Mouse (Mus musculus): ENCODE measurements at regions not wholly inside any gene's neighbourhood (a gene's known extent, or its start where the extent isn't known, plus 50 kb on each side); places are given as distances from the start of the nearest gene placed in this dataset.
A peak's percentile ranks its signal among the peaks of the same experiment; 100 is the strongest.

- Histone ChIP-seq H3K27me3 (ENCODE audit: insufficient read depth, low read length) (no peaks in the 10 kb centered on the region), H3K4me2 (ENCODE audit: low read depth, low read length) (no peak overlapping the region), H3K36me3 (ENCODE audit: insufficient read depth, low read length) (no peaks in the 10 kb centered on the region), H3K4me1 (ENCODE audit: insufficient read depth, low read length) (no peaks in the 10 kb centered on the region), H3K9ac (replicated peaks; ENCODE audit: low read length) (no peak overlapping the region), H3K9me3 (ENCODE audit: low read length) (no peaks in the 10 kb centered on the region), H3K4me3 (ENCODE audit: low read length) (no peak overlapping the region), H3K27ac (no peak overlapping the region)
- TF ChIP-seq CTCF (IDR thresholded peaks at IDR 0.05; ENCODE audit: low read depth): no peak
- 61% methylated on average over 4 of the region's 4 CpGs for WGBS
- ATAC-seq (no peak), DNase-seq (ENCODE audit: low spot score) (no peak)
Observed at GRCm38 (mm10) chr4:54095200-54095930, 269.5 kb downstream of the Tmem38b start.

GRCm38 (mm10) chr4:54097543-54097942, 271.7 kb downstream of the Tmem38b start:
- H3K9me3 ChIP-seq (ENCODE audit: low read length): no peaks in the 10 kb centered on the region
- no peak overlapping the region for H3K9ac ChIP-seq (replicated peaks; ENCODE audit: low read length)
- DNase-seq (ENCODE audit: low spot score): no peak
- no peak for ATAC-seq
- H3K4me1 ChIP-seq (ENCODE audit: insufficient read depth, low read length): no peaks in the 10 kb centered on the region
- H3K27me3 ChIP-seq (ENCODE audit: insufficient read depth, low read length): no peaks in the 10 kb centered on the region
- no peak overlapping the region for H3K4me2 ChIP-seq (ENCODE audit: low read depth, low read length)
- TF ChIP-seq CTCF (IDR thresholded peaks at IDR 0.05; ENCODE audit: low read depth): no peak
- H3K4me3 ChIP-seq (ENCODE audit: low read length): no peak overlapping the region
- 84% methylated on average over 2 of the region's 2 CpGs for WGBS
- no peaks in the 10 kb centered on the region for H3K36me3 ChIP-seq (ENCODE audit: insufficient read depth, low read length)
- H3K27ac ChIP-seq: no peak overlapping the region

GRCm38 (mm10) chr4:54100282-54100681, 274.4 kb downstream of the Tmem38b start:
- no peak overlapping the region for H3K9ac ChIP-seq (replicated peaks; ENCODE audit: low read length)
- H3K36me3 ChIP-seq (ENCODE audit: insufficient read depth, low read length): no peaks in the 10 kb centered on the region
- no peak for DNase-seq (ENCODE audit: low spot score)
- H3K27me3 ChIP-seq (ENCODE audit: insufficient read depth, low read length): no peaks in the 10 kb centered on the region
- H3K4me1 ChIP-seq (ENCODE audit: insufficient read depth, low read length): no peaks in the 10 kb centered on the region
- H3K4me3 ChIP-seq (ENCODE audit: low read length): no peak overlapping the region
- no peaks in the 10 kb centered on the region for H3K9me3 ChIP-seq (ENCODE audit: low read length)
- no peak overlapping the region for H3K27ac ChIP-seq
- ATAC-seq: no peak
- no peak overlapping the region for H3K4me2 ChIP-seq (ENCODE audit: low read depth, low read length)
- no peak for TF ChIP-seq CTCF (IDR thresholded peaks at IDR 0.05; ENCODE audit: low read depth)

- Histone ChIP-seq H3K9ac (replicated peaks; ENCODE audit: low read length) (no peak overlapping the region), H3K27me3 (ENCODE audit: insufficient read depth, low read length) (no peaks in the 10 kb centered on the region), H3K4me1 (ENCODE audit: insufficient read depth, low read length) (no peaks in the 10 kb centered on the region), H3K4me2 (ENCODE audit: low read depth, low read length) (no peak overlapping the region), H3K36me3 (ENCODE audit: insufficient read depth, low read length) (no peaks in the 10 kb centered on the region), H3K9me3 (ENCODE audit: low read length) (no peaks in the 10 kb centered on the region), H3K4me3 (ENCODE audit: low read length) (no peak overlapping the region), H3K27ac (no peak overlapping the region)
- 79% methylated on average over 4 of the region's 4 CpGs for WGBS
- DNase-seq (ENCODE audit: low spot score) (peak; percentile 8), ATAC-seq (0 out of 2 replicates have a peak, but pooled peaks have one; percentile 47)
- no peak for TF ChIP-seq CTCF (IDR thresholded peaks at IDR 0.05; ENCODE audit: low read depth)
Observed at GRCm38 (mm10) chr4:54106976-54107375, 281.1 kb downstream of the Tmem38b start.

GRCm38 (mm10) chr4:54116310-54116709, 290.5 kb downstream of the Tmem38b start:
- DNase-seq (ENCODE audit: low spot score) (no peak), ATAC-seq (no peak)
- no peak overlapping the region for H3K4me2 ChIP-seq (ENCODE audit: low read depth, low read length)
- H3K27me3 ChIP-seq (ENCODE audit: insufficient read depth, low read length): no peaks in the 10 kb centered on the region
- 74% methylated on average over 2 of the region's 2 CpGs for WGBS
- no peak for TF ChIP-seq CTCF (IDR thresholded peaks at IDR 0.05; ENCODE audit: low read depth)
- no peak overlapping the region for H3K27ac ChIP-seq
- no peaks in the 10 kb centered on the region for H3K36me3 ChIP-seq (ENCODE audit: insufficient read depth, low read length)
- no peaks in the 10 kb centered on the region for H3K4me1 ChIP-seq (ENCODE audit: insufficient read depth, low read length)
- H3K4me3 ChIP-seq (ENCODE audit: low read length): no peak overlapping the region
- no peak overlapping the region for H3K9ac ChIP-seq (replicated peaks; ENCODE audit: low read length)
- H3K9me3 ChIP-seq (ENCODE audit: low read length): no peaks in the 10 kb centered on the region

- H3K4me2 ChIP-seq (ENCODE audit: low read depth, low read length): no peak overlapping the region
- WGBS: 42% methylated on average over 6 of the region's 6 CpGs
- no peaks in the 10 kb centered on the region for H3K4me1 ChIP-seq (ENCODE audit: insufficient read depth, low read length)
- ATAC-seq (0 out of 2 replicates have a peak, but pooled peaks have one; percentile 55), DNase-seq (ENCODE audit: low spot score) (no peak)
- no peaks in the 10 kb centered on the region for H3K36me3 ChIP-seq (ENCODE audit: insufficient read depth, low read length)
- H3K4me3 ChIP-seq (ENCODE audit: low read length): no peak overlapping the region
- no peaks in the 10 kb centered on the region for H3K9me3 ChIP-seq (ENCODE audit: low read length)
- H3K27ac ChIP-seq: no peak overlapping the region
- no peak overlapping the region for H3K9ac ChIP-seq (replicated peaks; ENCODE audit: low read length)
- H3K27me3 ChIP-seq (ENCODE audit: insufficient read depth, low read length): no peaks in the 10 kb centered on the region
- TF ChIP-seq CTCF (IDR thresholded peaks at IDR 0.05; ENCODE audit: low read depth): no peak
Observed at GRCm38 (mm10) chr4:54118179-54118846, 292.5 kb downstream of the Tmem38b start.
